Mouse (Mus musculus): Measurements from ENCODE around the gene Arel1. TPM values are rescaled to one million over a fixed set of nuclear protein-coding genes. Genes with fewer than 3 reads are reported as not detected.

The Arel1 gene
- 31.0 and 38.8 TPM in 2 replicates for total RNA-seq (2014; fragmentation: Nextera tagmentation)
- total RNA-seq (2017): 37.8 and 45.9 TPM in 2 replicates

DNA sequence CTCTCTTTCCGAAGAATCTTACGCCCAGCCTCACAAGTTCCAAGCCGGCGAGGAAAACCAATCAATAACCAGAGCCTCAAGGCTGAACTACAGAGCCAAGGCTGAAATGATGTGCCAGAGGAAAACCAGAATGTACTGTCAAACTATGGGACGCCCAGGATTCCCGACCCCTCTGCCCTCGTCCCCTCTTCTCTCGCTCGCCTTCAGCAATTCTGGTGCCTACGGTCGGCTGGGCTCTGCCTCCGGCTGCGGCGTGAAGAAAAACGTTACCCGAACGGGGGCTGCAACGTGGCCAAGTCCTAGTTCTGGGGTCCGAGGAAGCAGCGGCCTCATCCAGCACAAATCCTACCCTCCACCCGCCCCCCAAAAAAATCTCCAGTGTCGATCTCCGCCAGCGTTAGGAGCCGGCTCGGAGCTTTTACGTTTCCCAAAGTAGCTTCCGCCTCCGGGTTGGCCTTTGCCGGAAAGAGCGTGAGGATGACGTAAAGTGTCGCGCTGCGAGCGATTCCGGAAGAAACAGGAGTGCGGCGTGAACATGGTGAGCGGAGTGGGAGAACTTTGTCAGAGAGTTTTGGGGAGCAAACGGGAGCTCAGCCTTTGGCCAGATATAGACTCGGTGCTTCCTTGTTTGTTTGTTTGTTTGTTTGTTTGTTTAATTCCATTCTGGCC lies at the start of gene Arel1, which contains the start of gene Fcf1:
TSS of gene Arel1 (minus strand) at position 473 of the 669 bp plus-strand sequence.
TSS of gene Fcf1 (plus strand) at position 470 of the 669 bp plus-strand sequence.
- ATAC-seq (replicated peaks; ENCODE audit: poor library complexity, severe bottlenecking): peak; percentile 84

DNA sequence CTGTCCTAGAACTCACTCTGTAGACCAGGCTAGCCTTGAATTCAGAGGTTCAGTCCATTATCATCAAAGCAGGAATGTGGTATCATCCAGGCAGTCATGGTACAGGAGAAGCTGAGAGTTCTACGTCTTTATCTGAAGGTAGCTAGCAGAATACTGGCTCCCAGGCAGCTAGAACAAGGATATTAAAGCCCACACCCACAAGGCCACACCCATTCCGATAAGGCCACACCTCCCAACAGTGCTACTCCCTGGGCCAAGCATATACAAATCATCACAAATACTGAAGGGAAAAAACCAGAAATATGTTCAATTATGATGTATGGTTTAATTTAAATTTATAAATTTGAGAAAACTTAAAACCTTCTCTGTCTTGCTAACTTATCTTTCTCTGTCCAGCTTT lies 41.5 kb upstream of the Arel1 start:
- no peak for ATAC-seq (replicated peaks; ENCODE audit: poor library complexity, severe bottlenecking)

DNA sequence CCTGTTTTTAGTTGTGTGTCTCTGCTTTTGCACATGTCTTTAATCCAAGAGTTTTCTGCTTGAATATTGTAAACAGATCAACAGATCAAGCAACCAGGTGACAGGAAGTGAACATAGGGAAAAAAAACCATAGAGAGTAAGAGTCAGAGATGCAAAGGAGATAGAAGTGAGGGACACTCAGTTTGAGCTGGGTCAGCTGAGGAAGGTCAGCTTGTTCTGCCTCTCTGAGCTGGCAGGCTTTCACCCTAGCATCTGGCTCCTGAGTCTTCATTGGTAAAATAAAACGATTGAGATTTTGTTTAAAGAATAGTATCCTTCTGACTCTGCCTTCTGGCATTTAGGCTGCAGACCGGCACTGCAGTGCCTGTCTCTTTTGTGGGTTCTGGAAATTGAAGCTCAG lies 39.8 kb upstream of the Arel1 start:
- no peak for ATAC-seq (replicated peaks; ENCODE audit: poor library complexity, severe bottlenecking)

DNA sequence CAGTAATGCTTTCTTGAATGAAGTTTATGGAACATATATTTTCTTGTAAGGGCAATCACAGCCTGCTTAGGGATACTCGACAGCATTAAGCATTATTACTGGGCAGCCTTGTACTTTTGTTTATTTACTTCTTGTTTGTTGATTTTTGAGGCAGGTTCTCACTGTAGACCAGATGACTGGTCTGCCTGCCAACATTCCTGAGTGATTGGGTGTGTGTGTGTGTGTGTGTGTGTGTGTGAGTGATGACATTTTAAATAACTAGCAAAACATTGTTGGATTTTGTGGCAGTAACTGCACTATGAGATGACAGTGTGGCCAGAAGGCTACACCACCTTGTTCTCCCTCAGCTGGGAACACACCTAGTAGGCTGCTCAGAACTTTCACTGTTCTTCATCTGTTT lies 39.1 kb upstream of the Arel1 start:
- ATAC-seq (replicated peaks; ENCODE audit: poor library complexity, severe bottlenecking): no peak

DNA sequence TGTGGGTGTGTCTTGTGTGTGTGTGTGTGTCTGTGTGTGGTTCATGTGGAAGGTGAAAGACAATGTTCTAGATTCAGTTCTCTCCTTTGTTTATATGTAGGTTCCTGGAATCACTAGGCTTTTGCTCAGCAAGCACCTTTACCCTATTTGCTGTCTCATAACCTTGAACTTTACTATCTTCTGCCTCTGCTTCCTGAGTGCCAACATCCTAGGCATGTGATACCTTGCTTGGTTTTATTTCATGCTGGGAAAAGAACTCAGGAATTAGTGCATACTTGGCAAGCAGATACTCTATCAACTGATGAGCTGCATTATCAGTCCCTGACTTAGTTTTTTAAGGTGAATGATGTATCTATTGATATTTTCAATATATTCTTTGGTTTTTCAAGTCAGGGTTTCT lies 36.3 kb upstream of the Arel1 start:
- no peak for ATAC-seq (replicated peaks; ENCODE audit: poor library complexity, severe bottlenecking)

DNA sequence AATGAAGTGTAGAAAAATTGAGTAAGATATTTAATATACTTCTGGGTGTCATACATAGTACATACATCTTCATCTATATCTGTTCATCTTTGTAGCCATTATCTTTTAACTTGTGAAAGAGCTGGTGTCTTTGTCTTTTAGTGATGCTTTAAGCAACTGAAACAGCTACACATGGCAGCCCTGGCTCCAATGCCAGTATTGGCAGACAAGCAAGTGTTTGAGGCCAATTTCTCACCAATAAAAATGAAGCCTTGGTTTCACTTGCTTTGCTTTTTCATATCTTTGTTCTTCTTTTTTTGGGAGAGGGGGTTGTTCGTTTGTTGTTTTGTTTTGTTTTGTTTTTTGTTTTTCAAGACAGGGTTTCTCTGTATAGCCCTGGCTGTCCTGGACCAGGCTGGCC lies 35.5 kb upstream of the Arel1 start:
- ATAC-seq (replicated peaks; ENCODE audit: poor library complexity, severe bottlenecking): no peak

DNA sequence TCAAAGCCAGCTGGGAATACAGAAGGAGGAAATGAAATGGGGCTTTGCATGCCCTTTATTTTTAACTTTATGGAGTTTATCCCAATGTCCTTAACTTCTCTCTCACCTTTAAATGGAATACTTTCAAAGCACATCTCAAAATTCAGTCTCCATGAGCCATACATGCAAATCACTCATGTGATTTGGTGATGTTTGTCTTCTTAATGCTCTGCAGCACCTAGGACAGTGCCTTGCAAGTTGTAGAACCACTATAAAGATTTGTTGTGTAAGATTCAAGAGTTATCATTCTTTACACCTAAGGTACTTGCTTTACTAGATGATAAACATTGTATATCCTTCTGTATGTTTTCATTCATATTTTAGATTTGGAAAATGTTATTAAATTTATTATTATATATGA lies 28.4 kb upstream of the Arel1 start:
- no peak for ATAC-seq (replicated peaks; ENCODE audit: poor library complexity, severe bottlenecking)

DNA sequence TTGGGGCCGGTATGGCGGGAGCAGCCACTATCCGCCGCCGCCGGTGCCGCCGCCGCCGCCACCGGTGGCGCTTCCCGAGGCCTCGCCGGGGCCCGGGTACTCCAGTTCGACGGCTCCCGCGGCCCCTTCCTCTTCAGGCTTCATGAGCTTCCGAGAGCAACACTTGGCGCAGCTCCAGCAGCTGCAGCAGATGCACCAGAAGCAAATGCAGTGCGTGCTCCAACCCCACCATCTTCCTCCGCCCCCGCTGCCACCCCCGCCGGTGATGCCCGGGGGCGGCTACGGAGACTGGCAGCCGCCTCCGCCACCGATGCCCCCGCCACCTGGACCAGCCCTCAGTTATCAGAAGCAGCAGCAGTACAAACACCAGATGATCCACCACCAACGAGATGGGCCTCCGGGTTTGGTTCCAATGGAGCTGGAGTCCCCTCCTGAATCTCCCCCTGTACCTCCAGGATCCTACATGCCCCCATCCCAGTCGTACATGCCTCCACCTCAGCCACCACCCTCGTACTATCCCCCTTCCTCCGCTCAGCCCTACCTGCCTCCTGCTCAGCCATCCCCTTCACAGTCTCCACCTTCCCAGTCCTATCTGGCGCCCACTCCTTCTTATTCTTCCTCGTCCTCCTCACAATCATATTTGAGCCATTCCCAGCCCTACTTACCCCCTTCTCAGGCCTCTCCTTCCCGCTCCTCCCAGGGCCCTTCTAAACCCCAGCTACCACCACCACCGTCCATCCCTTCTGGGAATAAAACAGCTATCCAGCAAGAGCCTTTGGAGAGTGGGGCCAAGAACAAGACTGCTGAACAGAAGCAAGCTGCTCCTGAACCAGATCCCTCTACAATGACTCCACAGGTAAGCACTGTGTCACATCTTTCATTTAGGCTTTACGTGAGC lies 26.1 kb upstream of the Arel1 start:
- peak; percentile 46 for ATAC-seq (replicated peaks; ENCODE audit: poor library complexity, severe bottlenecking)

DNA sequence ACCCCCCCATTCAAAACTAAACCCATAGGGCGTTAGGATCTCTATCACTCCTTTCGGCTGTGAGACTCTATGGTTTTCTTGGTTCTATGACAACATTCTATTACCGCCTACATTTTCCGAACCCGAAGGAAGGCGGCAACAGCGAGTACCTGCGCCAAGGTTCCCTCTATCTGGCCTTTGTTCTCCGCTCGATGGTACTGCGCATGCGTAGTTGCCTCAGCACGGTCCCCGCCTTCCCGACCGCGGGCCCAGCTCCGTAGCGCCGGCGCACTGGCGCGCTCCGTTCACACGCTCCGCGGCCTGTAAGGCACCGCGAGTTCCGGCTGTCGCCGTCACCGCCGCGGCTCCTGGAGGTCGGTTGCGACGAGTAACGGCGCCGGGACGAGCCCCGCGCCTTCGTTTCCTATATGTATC lies 25.4 kb upstream of the Arel1 start, which contains the start of gene Ylpm1:
TSS of gene Ylpm1 (plus strand) at position 239 of the 414 bp plus-strand sequence.
- ATAC-seq (replicated peaks; ENCODE audit: poor library complexity, severe bottlenecking): peak; percentile 98

DNA sequence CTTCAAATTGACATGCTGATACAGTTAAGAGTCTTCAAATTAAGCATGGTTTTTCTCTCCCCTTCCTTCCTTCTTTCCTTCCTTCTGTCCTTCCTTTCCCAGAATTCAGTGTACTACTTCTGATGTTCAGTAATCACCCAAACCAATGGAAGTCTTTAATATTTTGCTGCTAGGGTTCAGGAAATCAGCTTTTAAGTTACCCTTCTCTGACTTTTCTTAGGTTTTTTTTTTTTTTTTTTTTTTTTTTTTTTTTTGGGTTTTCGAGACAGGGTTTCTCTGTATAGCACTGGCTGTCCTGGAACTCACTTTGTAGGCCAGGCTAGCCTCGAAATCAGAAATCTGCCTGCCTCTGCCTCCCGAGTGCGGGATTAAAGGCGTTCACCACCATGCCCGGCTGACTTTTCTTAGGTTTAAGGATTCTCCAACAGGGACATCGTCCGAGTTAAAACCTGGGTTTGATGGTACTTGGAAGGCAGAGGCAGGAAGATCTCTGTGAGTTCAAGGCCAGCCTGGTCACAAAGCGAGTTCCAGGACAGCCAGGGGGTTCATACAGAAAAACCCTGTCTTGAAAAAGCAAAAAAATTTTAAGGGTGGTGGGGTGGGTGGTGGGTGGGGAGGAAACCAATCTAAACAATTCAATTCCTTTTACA lies 24.5 kb upstream of the Arel1 start:
- no peak for ATAC-seq (replicated peaks; ENCODE audit: poor library complexity, severe bottlenecking)

DNA sequence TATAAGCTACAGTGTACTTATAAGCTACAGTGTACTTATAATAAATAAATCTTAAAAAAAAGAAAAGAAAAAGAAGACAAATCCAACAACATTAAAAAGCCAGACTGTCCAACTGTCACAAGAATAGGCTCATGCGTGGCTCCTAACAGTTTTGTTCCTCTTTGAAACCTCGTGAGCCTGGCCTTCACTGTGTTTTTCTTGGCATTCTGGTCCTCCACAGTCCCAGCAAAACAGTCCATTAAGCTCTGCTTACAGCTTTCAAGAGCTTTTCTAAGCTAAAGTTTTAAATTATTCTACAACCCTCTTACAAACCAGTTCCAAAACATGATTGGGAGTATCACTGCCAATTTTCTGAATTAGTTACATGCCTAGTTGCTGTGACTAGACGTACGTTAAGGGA lies 18.8 kb upstream of the Arel1 start:
- no peak for ATAC-seq (replicated peaks; ENCODE audit: poor library complexity, severe bottlenecking)

DNA sequence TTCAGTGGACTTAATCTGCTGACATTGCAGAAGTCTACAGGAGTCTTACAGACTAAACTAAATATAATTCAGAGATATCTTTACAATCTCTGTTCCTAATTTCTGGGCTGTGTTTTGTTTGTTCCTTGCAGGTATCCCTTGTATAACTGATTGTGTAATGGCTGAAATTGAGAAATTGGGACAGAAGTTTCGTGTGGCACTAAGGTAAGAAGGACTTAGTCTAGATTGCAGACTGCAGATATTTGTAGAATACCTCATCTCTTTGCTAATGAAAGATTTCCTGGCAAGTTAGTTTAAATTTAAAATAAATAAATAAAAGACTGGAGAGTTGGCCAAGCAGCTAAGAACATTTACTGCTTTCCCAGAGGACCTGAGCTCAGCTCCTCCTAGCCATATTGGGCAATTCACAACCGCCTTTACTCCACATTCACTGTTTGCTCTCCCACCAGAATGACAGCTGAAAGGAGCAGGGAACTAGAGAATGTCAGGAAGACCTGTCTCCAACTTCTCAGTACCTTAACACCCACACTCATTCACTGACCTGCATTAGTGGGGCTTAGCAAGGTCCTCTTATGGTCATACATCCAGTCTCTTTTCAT lies 8.7 kb upstream of the Arel1 start:
- no peak for ATAC-seq (replicated peaks; ENCODE audit: poor library complexity, severe bottlenecking)

DNA sequence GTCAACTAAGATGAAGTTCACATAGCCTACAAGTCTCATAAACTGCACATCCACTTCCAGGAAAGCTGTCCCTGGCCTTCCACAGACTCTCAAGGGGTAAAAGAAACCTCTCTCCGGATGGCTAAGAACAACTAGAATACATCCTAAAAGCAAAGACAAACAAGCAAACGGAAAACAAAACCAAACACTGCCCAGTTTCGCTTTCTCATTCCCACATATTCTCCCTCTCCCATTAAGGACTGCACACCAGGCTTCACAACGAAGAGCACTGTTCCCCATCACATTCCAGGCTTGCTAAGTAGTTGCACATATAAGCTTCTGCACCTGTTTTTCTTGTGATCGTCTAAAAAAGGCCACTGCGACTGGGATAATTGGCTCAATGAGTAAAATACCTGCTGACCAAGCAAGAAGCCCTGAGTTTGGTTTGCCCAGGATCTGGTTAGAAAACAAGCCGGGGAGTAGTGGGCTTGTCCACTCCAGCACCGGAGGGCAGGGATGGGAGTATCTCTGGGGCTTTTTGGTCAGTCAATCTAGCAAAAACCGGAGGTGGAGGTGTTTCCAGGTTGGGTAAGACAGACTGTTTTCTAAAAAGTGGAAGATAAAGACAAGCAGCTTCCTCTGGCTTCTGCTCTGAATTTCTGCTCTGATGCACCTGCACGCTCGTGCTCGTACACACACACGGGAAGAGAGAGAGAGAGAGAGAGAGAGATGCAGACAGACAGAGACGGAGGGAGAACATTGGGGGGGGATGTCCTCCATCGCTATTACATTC lies 858 bp downstream of the Arel1 start:
- ATAC-seq (replicated peaks; ENCODE audit: poor library complexity, severe bottlenecking): no peak

DNA sequence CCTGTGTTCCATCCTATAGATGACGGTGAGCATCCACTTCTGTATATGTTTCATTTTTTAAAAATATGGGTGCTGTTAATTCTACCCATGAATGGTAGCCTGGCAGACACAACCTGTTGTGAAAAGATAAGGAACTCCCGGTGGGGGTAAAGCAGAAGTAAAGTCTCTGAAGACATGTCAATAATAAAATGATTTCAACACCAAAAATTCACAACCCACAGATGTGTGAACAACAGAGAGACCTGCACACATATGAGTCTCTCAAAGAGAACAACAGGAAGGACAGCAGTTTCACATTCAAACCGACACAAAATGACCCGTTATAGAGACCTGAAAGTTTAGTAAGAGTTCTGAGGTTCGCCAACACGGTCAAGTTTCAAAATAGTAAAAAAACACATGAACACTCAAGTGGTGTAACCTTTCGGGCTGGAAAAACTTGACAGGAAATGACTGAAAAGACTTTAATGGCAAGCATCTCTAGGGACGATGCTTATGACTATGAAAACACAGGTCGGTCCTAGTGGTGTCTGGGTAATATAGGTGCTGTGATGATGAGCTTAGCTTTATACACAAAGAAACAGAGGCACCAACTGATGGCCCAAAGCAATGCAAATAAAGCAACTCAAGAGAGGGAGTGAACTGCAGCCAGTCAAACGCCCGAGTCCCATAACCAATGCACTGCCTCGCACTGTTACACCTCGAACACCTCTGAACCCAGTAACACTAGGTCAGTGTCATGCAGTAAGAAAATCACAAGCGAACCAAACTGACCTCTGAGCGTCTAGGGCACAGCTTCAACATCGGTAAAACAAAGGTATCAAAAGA lies 1.7 kb downstream of the Arel1 start:
- peak; percentile 84 for ATAC-seq (replicated peaks; ENCODE audit: poor library complexity, severe bottlenecking)

DNA sequence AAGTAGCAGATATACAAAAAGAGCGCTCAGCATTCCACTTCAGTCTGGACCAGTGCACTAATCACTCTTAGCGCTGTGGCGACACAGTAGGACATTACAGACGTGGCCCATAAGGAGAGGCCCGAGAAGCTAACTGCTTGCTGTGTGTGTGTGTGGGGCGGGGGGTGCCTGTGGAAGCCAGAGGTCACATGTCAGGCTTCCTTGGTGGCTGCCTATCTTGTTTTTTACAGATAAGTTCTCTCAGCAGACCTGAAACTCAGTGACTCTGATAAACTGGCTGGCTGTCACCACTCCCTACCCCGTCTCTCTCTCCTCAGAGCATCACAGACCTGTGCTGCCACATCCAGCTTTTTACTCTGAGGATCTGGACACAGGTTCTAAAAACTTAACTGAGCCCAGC lies 8.1 kb downstream of the Arel1 start:
- ATAC-seq (replicated peaks; ENCODE audit: poor library complexity, severe bottlenecking): no peak

DNA sequence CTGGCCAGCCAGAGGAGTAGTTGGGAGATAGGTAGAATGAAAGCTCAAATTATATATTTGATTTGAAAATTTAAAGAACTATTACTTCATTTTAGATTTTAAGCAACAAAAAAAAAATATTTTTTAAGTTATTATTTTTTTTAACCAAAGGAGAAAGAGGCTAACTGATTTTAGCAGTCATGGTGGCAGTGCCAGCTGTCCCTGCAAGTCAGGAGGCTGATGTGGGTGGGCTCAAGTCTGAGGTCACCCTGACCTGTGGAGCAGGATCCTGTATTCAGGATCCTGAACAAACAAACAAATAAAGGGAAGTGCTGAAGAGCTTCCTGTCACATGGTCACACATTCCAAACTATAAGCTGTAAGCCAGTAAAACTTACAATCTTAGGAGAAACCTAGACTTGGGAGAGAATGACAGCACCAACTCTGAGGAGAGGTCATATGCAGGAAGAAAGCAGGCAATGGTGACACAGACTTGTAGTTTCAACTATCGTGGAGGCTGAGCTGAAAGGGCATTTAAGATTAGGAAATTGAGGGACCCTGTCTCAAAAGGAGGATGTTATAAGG lies 11.8 kb downstream of the Arel1 start:
- no peak for ATAC-seq (replicated peaks; ENCODE audit: poor library complexity, severe bottlenecking)

DNA sequence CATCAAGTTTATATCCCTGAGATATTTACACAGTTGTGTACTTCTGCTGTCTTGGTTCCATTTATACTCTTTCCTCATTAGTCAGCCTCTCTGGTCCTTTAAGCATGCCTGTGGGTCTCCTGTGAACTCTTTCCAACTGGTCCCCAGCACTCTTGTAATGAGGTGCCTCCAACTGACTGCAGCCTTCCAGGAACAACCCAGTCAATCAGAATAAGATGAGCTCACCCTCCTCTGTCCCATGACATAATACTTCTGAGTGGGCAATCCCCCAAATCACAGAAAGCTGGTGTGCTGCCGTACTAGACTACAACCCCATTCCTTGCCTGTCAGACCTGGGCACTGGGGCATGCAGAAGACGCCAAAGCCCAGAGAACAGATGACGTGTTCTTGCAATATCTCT lies 14.4 kb downstream of the Arel1 start:
- ATAC-seq (replicated peaks; ENCODE audit: poor library complexity, severe bottlenecking): no peak

DNA sequence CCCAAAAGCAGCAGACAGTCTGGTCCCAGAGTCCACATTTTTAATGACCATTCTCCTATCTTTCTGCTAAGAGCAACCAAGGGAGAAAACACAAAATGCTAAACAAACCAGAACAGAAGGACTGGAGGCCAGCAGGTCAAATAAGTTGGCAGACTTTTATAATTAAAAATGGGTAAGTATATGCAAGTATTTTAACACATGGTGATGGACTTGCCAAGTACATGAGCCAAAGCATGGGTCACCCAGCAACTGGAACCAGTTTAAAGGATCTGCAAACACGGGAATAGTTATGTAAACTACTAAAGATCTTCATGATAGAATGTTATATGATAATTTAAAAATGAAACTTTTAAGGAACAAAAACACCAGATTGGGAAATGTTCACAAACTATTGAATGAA lies 18.3 kb downstream of the Arel1 start:
- ATAC-seq (replicated peaks; ENCODE audit: poor library complexity, severe bottlenecking): no peak

DNA sequence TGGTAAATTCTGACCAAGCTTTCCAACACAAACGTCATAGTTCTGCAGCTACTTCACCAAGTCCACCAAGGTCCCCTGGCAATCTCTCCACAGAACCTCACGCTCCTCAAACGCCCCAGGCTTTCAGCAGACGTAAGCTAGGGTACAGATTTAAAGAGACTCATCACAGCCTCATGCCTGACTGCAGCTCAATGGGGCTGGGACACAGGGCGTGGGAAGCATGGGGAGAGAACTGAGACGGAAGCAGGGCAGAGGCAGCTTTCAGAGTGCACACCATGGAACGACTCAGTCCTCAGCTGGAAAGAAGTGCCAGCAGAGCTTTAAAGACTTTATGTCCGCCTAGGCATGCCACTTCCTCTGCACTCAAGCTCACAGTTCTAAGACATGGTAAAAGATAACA lies 19.2 kb downstream of the Arel1 start:
- no peak for ATAC-seq (replicated peaks; ENCODE audit: poor library complexity, severe bottlenecking)
